Comparison of ENCODE assay signal across 8 mouse cellular contexts in the genomic region with DNA sequence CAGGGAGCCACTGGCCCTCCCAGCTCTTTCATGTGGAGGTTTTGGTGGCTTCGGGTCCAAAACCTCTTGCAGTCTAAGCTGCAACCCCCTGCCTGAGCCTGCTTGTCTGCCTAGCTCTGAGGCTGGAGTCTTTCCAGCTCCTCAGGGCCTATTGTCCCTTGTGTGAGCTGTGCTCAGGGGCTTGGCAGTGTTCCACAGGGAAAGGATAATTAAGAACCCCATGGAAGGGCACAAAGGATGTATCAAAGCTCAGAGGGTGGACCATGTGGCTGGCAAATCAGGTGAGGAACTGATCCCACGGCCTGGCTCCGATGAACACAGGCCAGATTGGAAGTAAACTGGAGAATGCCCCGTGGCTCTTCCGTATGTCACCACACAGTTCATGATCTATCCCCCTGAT. TPM values are rescaled to one million over a fixed set of nuclear protein-coding genes. Genes with fewer than 3 reads are reported as not detected.
DNase-seq lines count a peak whose midpoint lies in the region; ATAC-seq and TF ChIP-seq lines count a peak whose summit lies in the region.

No protein-coding gene starts in this region.

- no peak for TF ChIP-seq CTCF in lung, adult 2 months (IDR thresholded peaks at IDR 0.05; ENCODE audit: insufficient read depth, low read length)
- TF ChIP-seq CTCF in midbrain, postnatal 0 days (IDR thresholded peaks at IDR 0.05) = no peak

- H3K9ac ChIP-seq in lung, embryonic 15.5 days = no peak overlapping the region
- H3K9ac ChIP-seq in heart, embryonic 13.5 days = peak overlapping the region; percentile 65
- no peak overlapping the region; the same call in 1 of the 2 replicates for H3K9ac ChIP-seq in kidney, embryonic 16.5 days (replicated peaks; ENCODE audit: low read length)
- H3K9ac ChIP-seq in midbrain, postnatal 0 days (replicated peaks; ENCODE audit: low read length, poor library complexity, severe bottlenecking) = no peak overlapping the region

- H3K4me2 ChIP-seq in lung, embryonic 15.5 days = no peak overlapping the region
- 0 out of 2 replicates have a peak overlapping the region, but pooled peaks have one; percentile 9 for H3K4me2 ChIP-seq in heart, embryonic 13.5 days
- no peak overlapping the region for H3K4me2 ChIP-seq in kidney, embryonic 16.5 days (replicated peaks; ENCODE audit: low read depth, low read length)
- H3K4me2 ChIP-seq in midbrain, postnatal 0 days (ENCODE audit: low read depth, low read length, poor library complexity, severe bottlenecking) = no peak overlapping the region; the same call in 1 of the 2 replicates

- no peaks in the 10 kb centered on the region for H3K27me3 ChIP-seq in lung, embryonic 15.5 days
- H3K27me3 ChIP-seq in heart, embryonic 13.5 days (replicated peaks) = no peaks in the 10 kb centered on the region
- H3K27me3 ChIP-seq in kidney, embryonic 16.5 days (ENCODE audit: insufficient read depth, low read length) = no peaks in the 10 kb centered on the region
- no peaks in the 10 kb centered on the region for H3K27me3 ChIP-seq in midbrain, postnatal 0 days (ENCODE audit: insufficient read depth, low read length)

- peaks cover 83% of the 10 kb centered on the region for H3K4me1 ChIP-seq in lung, embryonic 15.5 days
- peaks cover 33% of the 10 kb centered on the region for H3K4me1 ChIP-seq in lung, adult 2 months (ENCODE audit: control insufficient read depth, insufficient read depth, low read length)
- peaks cover 85% of the 10 kb centered on the region for H3K4me1 ChIP-seq in heart, embryonic 13.5 days
- H3K4me1 ChIP-seq in kidney, embryonic 16.5 days (ENCODE audit: insufficient read depth, low read length) = peaks cover 92% of the 10 kb centered on the region
- H3K4me1 ChIP-seq in midbrain, postnatal 0 days (ENCODE audit: insufficient read depth, low read length) = peaks cover 26% of the 10 kb centered on the region

- H3K36me3 ChIP-seq in lung, embryonic 15.5 days = no peaks in the 10 kb centered on the region
- H3K36me3 ChIP-seq in heart, embryonic 13.5 days = no peaks in the 10 kb centered on the region
- no peaks in the 10 kb centered on the region for H3K36me3 ChIP-seq in kidney, embryonic 16.5 days (ENCODE audit: insufficient read depth, low read length)
- no peaks in the 10 kb centered on the region for H3K36me3 ChIP-seq in midbrain, postnatal 0 days (ENCODE audit: insufficient read depth, low read length)

- no peak overlapping the region for H3K4me3 ChIP-seq in lung, embryonic 15.5 days
- no peak overlapping the region for H3K4me3 ChIP-seq in lung, adult 2 months (replicated peaks; ENCODE audit: extremely low read depth, low read depth, low read length)
- no peak overlapping the region for H3K4me3 ChIP-seq in heart, embryonic 13.5 days
- H3K4me3 ChIP-seq in kidney, embryonic 16.5 days (ENCODE audit: low read length) = no peak overlapping the region
- H3K4me3 ChIP-seq in midbrain, postnatal 0 days (ENCODE audit: low read depth, low read length) = no peak overlapping the region

- H3K27ac ChIP-seq in lung, embryonic 15.5 days = peak overlapping the region; percentile 11
- H3K27ac ChIP-seq in heart, embryonic 13.5 days (replicated peaks) = peak overlapping the region; percentile 75
- H3K27ac ChIP-seq in kidney, embryonic 16.5 days (ENCODE audit: low read length) = peak overlapping the region; percentile 76
- peak overlapping the region; percentile 79 for H3K27ac ChIP-seq in midbrain, postnatal 0 days (ENCODE audit: low read depth, low read length)

- ATAC-seq in lung, embryonic 15.5 days (ENCODE audit: borderline replicate concordance, extremely low read depth, low FRiP score, low TSS enrichment) = no peak
- ATAC-seq in heart, embryonic 13.5 days (ENCODE audit: extremely low read depth, insufficient number of reproducible peaks, low FRiP score, low TSS enrichment) = no peak
- no peak for ATAC-seq in kidney, embryonic 16.5 days (ENCODE audit: low FRiP score, low TSS enrichment)
- ATAC-seq in midbrain, postnatal 0 days (ENCODE audit: low FRiP score) = peak; percentile 48
- no peak for ATAC-seq in CD4-positive, CD25-positive, alpha-beta regulatory T cell, adult 4 months

- TF ChIP-seq POLR2A in lung, adult 2 months (IDR thresholded peaks at IDR 0.05; ENCODE audit: borderline replicate concordance, extremely low read depth, low read depth, low read length) = no peak

- WGBS in lung, embryonic 15.5 days = 51% methylated on average over 5 of the region's 5 CpGs
- 48% methylated on average over 5 of the region's 5 CpGs for WGBS in lung, adult 2 months
- 59% methylated on average over 5 of the region's 5 CpGs for WGBS in heart, embryonic 13.5 days
- WGBS in kidney, embryonic 16.5 days = 58% methylated on average over 5 of the region's 5 CpGs
- 28% methylated on average over 5 of the region's 5 CpGs for WGBS in midbrain, postnatal 0 days

- DNase-seq in lung, adult 2 months = no peak
- peak; percentile 97 for DNase-seq in cerebellum, adult 9-11 months
- DNase-seq in midbrain, postnatal 0 days (ENCODE audit: low spot score) = peak; percentile 93
- no peak for DNase-seq in embryo, embryonic 10.5 days (ENCODE audit: low spot score)

- no peaks in the 10 kb centered on the region for H3K9me3 ChIP-seq in lung, embryonic 15.5 days
- H3K9me3 ChIP-seq in heart, embryonic 13.5 days = no peaks in the 10 kb centered on the region
- H3K9me3 ChIP-seq in kidney, embryonic 16.5 days (ENCODE audit: low read length) = no peaks in the 10 kb centered on the region
- no peaks in the 10 kb centered on the region for H3K9me3 ChIP-seq in midbrain, postnatal 0 days (ENCODE audit: low read length)

RNA-seq across cellular contexts. Expression of a gene that starts 22.4 kb away (rescaled TPM):
- polyA plus RNA-seq in lung, embryonic 15.5 days (2015; fragmentation: Nextera tagmentation; extraction: Ambion mirVana) = 18.6 and 20.3 TPM in 2 replicates
- polyA plus RNA-seq in lung, adult 2 months (2012; rRNA removed) = 75.8 and 89.2 TPM in 2 replicates
- polyA plus RNA-seq in heart, embryonic 13.5 days (2015; fragmentation: Nextera tagmentation; extraction: Ambion mirVana) = 14.9 and 16.1 TPM in 2 replicates
- 30.6 and 34.1 TPM in 2 replicates for polyA plus RNA-seq in kidney, embryonic 16.5 days (2015; fragmentation: Nextera tagmentation; extraction: Ambion mirVana)
- 11.6 and 25.3 TPM in 2 replicates for total RNA-seq in midbrain, postnatal 0 days (2014; rRNA removed)
- 9.3 and 9.4 TPM in 2 replicates for polyA plus RNA-seq in midbrain, postnatal 0 days (2015; fragmentation: Nextera tagmentation; extraction: Ambion mirVana)
- 10 to 100 TPM; 14.7 to 17.4 TPM for polyA plus RNA-seq in CD4-positive, CD25-positive, alpha-beta regulatory T cell, adult 4 months (2017; shearing (Covaris generic))

RNA-seq across cellular contexts. Expression of a gene that starts 22.7 kb away (rescaled TPM):
- polyA plus RNA-seq in lung, embryonic 15.5 days (2015; fragmentation: Nextera tagmentation; extraction: Ambion mirVana) = 0.34 and 0.64 TPM in 2 replicates
- polyA plus RNA-seq in lung, adult 2 months (2012; rRNA removed) = 2.0 and 2.4 TPM in 2 replicates
- 0.27 and 0.44 TPM in 2 replicates for polyA plus RNA-seq in heart, embryonic 13.5 days (2015; fragmentation: Nextera tagmentation; extraction: Ambion mirVana)
- polyA plus RNA-seq in kidney, embryonic 16.5 days (2015; fragmentation: Nextera tagmentation; extraction: Ambion mirVana) = 1.5 TPM in 2 replicates
- 0.94 and 1.3 TPM in 2 replicates for total RNA-seq in midbrain, postnatal 0 days (2014; rRNA removed)
- polyA plus RNA-seq in midbrain, postnatal 0 days (2015; fragmentation: Nextera tagmentation; extraction: Ambion mirVana) = 0.86 and 1.5 TPM in 2 replicates
- polyA plus RNA-seq in CD4-positive, CD25-positive, alpha-beta regulatory T cell, adult 4 months (2017; shearing (Covaris generic)) = 1 to 10 TPM in 1 of 2 experiments, under 1 TPM in 1; 0.40 to 1.1 TPM

RNA-seq across cellular contexts. Expression of a gene that starts 46.3 kb away (rescaled TPM):
- polyA plus RNA-seq in lung, embryonic 15.5 days (2015; fragmentation: Nextera tagmentation; extraction: Ambion mirVana) = 11.1 and 11.6 TPM in 2 replicates
- polyA plus RNA-seq in lung, adult 2 months (2012; rRNA removed) = 15.7 and 15.8 TPM in 2 replicates
- polyA plus RNA-seq in heart, embryonic 13.5 days (2015; fragmentation: Nextera tagmentation; extraction: Ambion mirVana) = 9.6 and 10.4 TPM in 2 replicates
- 18.0 and 18.4 TPM in 2 replicates for polyA plus RNA-seq in kidney, embryonic 16.5 days (2015; fragmentation: Nextera tagmentation; extraction: Ambion mirVana)
- 32.3 and 43.6 TPM in 2 replicates for total RNA-seq in midbrain, postnatal 0 days (2014; rRNA removed)
- polyA plus RNA-seq in midbrain, postnatal 0 days (2015; fragmentation: Nextera tagmentation; extraction: Ambion mirVana) = 31.4 and 33.9 TPM in 2 replicates
- polyA plus RNA-seq in CD4-positive, CD25-positive, alpha-beta regulatory T cell, adult 4 months (2017; shearing (Covaris generic)) = 1 to 10 TPM; 2.2 to 6.3 TPM

RNA-seq across cellular contexts. Expression of a gene that starts 46.4 kb away (rescaled TPM):
- polyA plus RNA-seq in lung, embryonic 15.5 days (2015; fragmentation: Nextera tagmentation; extraction: Ambion mirVana) = 37.8 and 41.1 TPM in 2 replicates
- 37.2 and 39.2 TPM in 2 replicates for polyA plus RNA-seq in lung, adult 2 months (2012; rRNA removed)
- polyA plus RNA-seq in heart, embryonic 13.5 days (2015; fragmentation: Nextera tagmentation; extraction: Ambion mirVana) = 29.6 and 29.7 TPM in 2 replicates
- polyA plus RNA-seq in kidney, embryonic 16.5 days (2015; fragmentation: Nextera tagmentation; extraction: Ambion mirVana) = 53.7 and 54.8 TPM in 2 replicates
- total RNA-seq in midbrain, postnatal 0 days (2014; rRNA removed) = 36.2 and 37.8 TPM in 2 replicates
- 31.7 and 32.6 TPM in 2 replicates for polyA plus RNA-seq in midbrain, postnatal 0 days (2015; fragmentation: Nextera tagmentation; extraction: Ambion mirVana)
- 10 to 100 TPM; 14.4 to 18.6 TPM for polyA plus RNA-seq in CD4-positive, CD25-positive, alpha-beta regulatory T cell, adult 4 months (2017; shearing (Covaris generic))

RNA-seq across cellular contexts. Expression of a gene that starts 55.1 kb away (rescaled TPM):
- polyA plus RNA-seq in lung, embryonic 15.5 days (2015; fragmentation: Nextera tagmentation; extraction: Ambion mirVana) = 6.6 and 6.7 TPM in 2 replicates
- polyA plus RNA-seq in lung, adult 2 months (2012; rRNA removed) = 37.0 and 40.0 TPM in 2 replicates
- 4.5 and 4.6 TPM in 2 replicates for polyA plus RNA-seq in heart, embryonic 13.5 days (2015; fragmentation: Nextera tagmentation; extraction: Ambion mirVana)
- 10.1 and 14.2 TPM in 2 replicates for polyA plus RNA-seq in kidney, embryonic 16.5 days (2015; fragmentation: Nextera tagmentation; extraction: Ambion mirVana)
- total RNA-seq in midbrain, postnatal 0 days (2014; rRNA removed) = 1.9 and 2.1 TPM in 2 replicates
- polyA plus RNA-seq in midbrain, postnatal 0 days (2015; fragmentation: Nextera tagmentation; extraction: Ambion mirVana) = 2.5 and 2.7 TPM in 2 replicates
- 10 to 100 TPM in 1 of 2 experiments, 1 to 10 TPM in 1; 6.4 to 11.7 TPM for polyA plus RNA-seq in CD4-positive, CD25-positive, alpha-beta regulatory T cell, adult 4 months (2017; shearing (Covaris generic))

Comparison
In these comparisons a context has a peak if more than half of its experiments do, and no peak if none do; other contexts are left out.
1. H3K27ac ChIP-seq: peak in every context shown above with its lines; median percentile 79 in midbrain, postnatal 0 days; 76 in kidney, embryonic 16.5 days; 75 in heart, embryonic 13.5 days; 11 in lung, embryonic 15.5 days.
2. DNase-seq: peak in cerebellum, adult 9-11 months (single experiment) and midbrain, postnatal 0 days (single experiment); none in lung, adult 2 months (single experiment) and embryo, embryonic 10.5 days (single experiment).